Mouse (Mus musculus): ENCODE measurements at regions not wholly inside any gene's neighbourhood (a gene's known extent, or its start where the extent isn't known, plus 50 kb on each side); places are given as distances from the start of the nearest gene placed in this dataset.

- no peaks in the 10 kb centered on the region for H3K36me3 ChIP-seq (ENCODE audit: control insufficient read depth, insufficient read depth, low read length)
- H3K4me3 ChIP-seq (replicated peaks; ENCODE audit: low read length), result no peak overlapping the region
- no peak overlapping the region for H3K27ac ChIP-seq (replicated peaks; ENCODE audit: low read depth, low read length)
- H3K4me1 ChIP-seq (ENCODE audit: control insufficient read depth, insufficient read depth, low read length), result no peaks in the 10 kb centered on the region
- H3K9ac ChIP-seq (ENCODE audit: low read depth, low read length, severe bottlenecking), result no peak overlapping the region
- DNase-seq (ENCODE audit: low spot score) (no peak), ATAC-seq (ENCODE audit: low FRiP score, low read depth) (no peak)
- 46% methylated on average over 1 of the region's 1 CpGs for WGBS
- H3K27me3 ChIP-seq (ENCODE audit: control insufficient read depth, insufficient read depth, low read length), result no peaks in the 10 kb centered on the region
- no peak for TF ChIP-seq POLR2A (IDR thresholded peaks at IDR 0.05; ENCODE audit: borderline replicate concordance, extremely low read depth, insufficient read depth, insufficient read length)
- H3K9me3 ChIP-seq (ENCODE audit: control insufficient read depth, low read length), result no peaks in the 10 kb centered on the region
- H3K4me2 ChIP-seq (replicated peaks; ENCODE audit: low read depth, low read length, severe bottlenecking), result no peak overlapping the region
Measured at GRCm38 (mm10) chr8:50316641-50317040, 1472.9 kb upstream of the Tenm3 start.

DNA sequence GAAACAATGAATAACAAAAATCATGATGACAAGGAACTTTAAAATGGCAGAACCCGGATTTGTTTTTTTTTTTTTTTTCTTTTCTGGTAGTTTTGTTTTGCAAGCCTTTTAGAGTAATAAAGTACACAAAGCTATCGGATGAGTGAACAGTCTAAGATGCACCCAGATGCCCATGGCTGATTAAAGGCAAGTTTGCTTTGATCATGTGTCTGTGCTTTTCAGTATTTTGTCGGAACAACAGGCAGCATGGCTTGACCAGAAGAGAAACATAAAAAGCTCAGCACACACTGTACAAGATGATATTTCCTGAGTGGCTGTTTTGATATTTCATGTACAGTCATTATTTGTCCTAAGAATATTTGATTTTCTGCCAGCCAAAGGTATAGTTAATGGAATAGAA, 1466.6 kb upstream of the Tenm3 start:
- no peaks in the 10 kb centered on the region for H3K27me3 ChIP-seq (ENCODE audit: control insufficient read depth, insufficient read depth, low read length)
- DNase-seq (ENCODE audit: low spot score) (no peak), ATAC-seq (ENCODE audit: low FRiP score, low read depth) (no peak)
- WGBS, result 63% methylated on average over 3 of the region's 3 CpGs
- H3K9me3 ChIP-seq (ENCODE audit: control insufficient read depth, low read length), result no peaks in the 10 kb centered on the region
- H3K36me3 ChIP-seq (ENCODE audit: control insufficient read depth, insufficient read depth, low read length), result no peaks in the 10 kb centered on the region
- H3K4me3 ChIP-seq (replicated peaks; ENCODE audit: low read length), result no peak overlapping the region
- no peak overlapping the region for H3K27ac ChIP-seq (replicated peaks; ENCODE audit: low read depth, low read length)
- no peak overlapping the region for H3K4me2 ChIP-seq (replicated peaks; ENCODE audit: low read depth, low read length, severe bottlenecking)
- H3K4me1 ChIP-seq (ENCODE audit: control insufficient read depth, insufficient read depth, low read length), result no peaks in the 10 kb centered on the region
- TF ChIP-seq POLR2A (IDR thresholded peaks at IDR 0.05; ENCODE audit: borderline replicate concordance, extremely low read depth, insufficient read depth, insufficient read length), result no peak
- no peak overlapping the region for H3K9ac ChIP-seq (ENCODE audit: low read depth, low read length, severe bottlenecking)

- Histone ChIP-seq H3K9me3 (ENCODE audit: control insufficient read depth, low read length) (no peaks in the 10 kb centered on the region), H3K4me3 (replicated peaks; ENCODE audit: low read length) (no peak overlapping the region), H3K27ac (replicated peaks; ENCODE audit: low read depth, low read length) (no peak overlapping the region), H3K36me3 (ENCODE audit: control insufficient read depth, insufficient read depth, low read length) (no peaks in the 10 kb centered on the region), H3K4me1 (ENCODE audit: control insufficient read depth, insufficient read depth, low read length) (no peaks in the 10 kb centered on the region), H3K4me2 (replicated peaks; ENCODE audit: low read depth, low read length, severe bottlenecking) (no peak overlapping the region), H3K27me3 (ENCODE audit: control insufficient read depth, insufficient read depth, low read length) (no peaks in the 10 kb centered on the region), H3K9ac (ENCODE audit: low read depth, low read length, severe bottlenecking) (no peak overlapping the region)
- no peak for ATAC-seq (ENCODE audit: low FRiP score, low read depth)
- WGBS, result 84% methylated on average over 6 of the region's 6 CpGs
- no peak for DNase-seq (ENCODE audit: low spot score)
- no peak for TF ChIP-seq POLR2A (IDR thresholded peaks at IDR 0.05; ENCODE audit: borderline replicate concordance, extremely low read depth, insufficient read depth, insufficient read length)
Measured at GRCm38 (mm10) chr8:50300316-50300715, 1456.6 kb upstream of the Tenm3 start.

DNA sequence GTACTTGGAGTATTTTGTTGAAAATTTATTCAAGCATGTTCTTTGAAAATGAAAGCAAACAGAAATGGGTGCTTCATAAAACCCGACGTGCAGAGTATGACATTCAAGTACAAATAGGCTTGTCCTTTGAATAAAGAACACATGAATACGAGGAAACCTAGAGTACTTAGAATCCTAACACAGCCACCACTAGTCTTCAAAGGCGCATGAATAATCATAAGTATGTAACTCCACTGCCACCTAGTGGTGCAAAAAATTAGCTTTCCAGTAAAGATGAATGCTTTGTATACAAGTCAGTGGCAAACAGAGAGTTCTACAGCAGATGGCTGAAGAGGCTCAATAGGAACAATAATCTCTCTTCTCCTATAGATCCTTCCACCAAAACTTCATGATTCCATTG, 1449.8 kb upstream of the Tenm3 start:
- Histone ChIP-seq H3K27ac (replicated peaks; ENCODE audit: low read depth, low read length) (no peak overlapping the region), H3K9ac (ENCODE audit: low read depth, low read length, severe bottlenecking) (no peak overlapping the region), H3K9me3 (ENCODE audit: control insufficient read depth, low read length) (no peaks in the 10 kb centered on the region), H3K4me2 (replicated peaks; ENCODE audit: low read depth, low read length, severe bottlenecking) (no peak overlapping the region), H3K4me1 (ENCODE audit: control insufficient read depth, insufficient read depth, low read length) (no peaks in the 10 kb centered on the region), H3K27me3 (ENCODE audit: control insufficient read depth, insufficient read depth, low read length) (no peaks in the 10 kb centered on the region), H3K36me3 (ENCODE audit: control insufficient read depth, insufficient read depth, low read length) (no peaks in the 10 kb centered on the region), H3K4me3 (replicated peaks; ENCODE audit: low read length) (no peak overlapping the region)
- WGBS, result 3% methylated on average over 4 of the region's 4 CpGs
- ATAC-seq (ENCODE audit: low FRiP score, low read depth), result peak; percentile 62
- TF ChIP-seq POLR2A (IDR thresholded peaks at IDR 0.05; ENCODE audit: borderline replicate concordance, extremely low read depth, insufficient read depth, insufficient read length), result no peak
- DNase-seq (ENCODE audit: low spot score), result peak; percentile 97

GRCm38 (mm10) chr8:50292158-50292557, 1448.4 kb upstream of the Tenm3 start:
- Histone ChIP-seq H3K4me1 (ENCODE audit: control insufficient read depth, insufficient read depth, low read length) (no peaks in the 10 kb centered on the region), H3K36me3 (ENCODE audit: control insufficient read depth, insufficient read depth, low read length) (no peaks in the 10 kb centered on the region), H3K27me3 (ENCODE audit: control insufficient read depth, insufficient read depth, low read length) (no peaks in the 10 kb centered on the region), H3K9me3 (ENCODE audit: control insufficient read depth, low read length) (no peaks in the 10 kb centered on the region), H3K4me3 (replicated peaks; ENCODE audit: low read length) (no peak overlapping the region), H3K4me2 (replicated peaks; ENCODE audit: low read depth, low read length, severe bottlenecking) (no peak overlapping the region), H3K27ac (replicated peaks; ENCODE audit: low read depth, low read length) (no peak overlapping the region), H3K9ac (ENCODE audit: low read depth, low read length, severe bottlenecking) (no peak overlapping the region)
- no peak for DNase-seq (ENCODE audit: low spot score)
- WGBS, result 42% methylated on average over 7 of the region's 7 CpGs
- TF ChIP-seq POLR2A (IDR thresholded peaks at IDR 0.05; ENCODE audit: borderline replicate concordance, extremely low read depth, insufficient read depth, insufficient read length), result no peak
- no peak for ATAC-seq (ENCODE audit: low FRiP score, low read depth)

GRCm38 (mm10) chr8:50276346-50276745, 1432.6 kb upstream of the Tenm3 start:
- ATAC-seq (ENCODE audit: low FRiP score, low read depth) (no peak), DNase-seq (ENCODE audit: low spot score) (no peak)
- no peak for TF ChIP-seq POLR2A (IDR thresholded peaks at IDR 0.05; ENCODE audit: borderline replicate concordance, extremely low read depth, insufficient read depth, insufficient read length)
- H3K36me3 ChIP-seq (ENCODE audit: control insufficient read depth, insufficient read depth, low read length), result no peaks in the 10 kb centered on the region
- no peak overlapping the region for H3K9ac ChIP-seq (ENCODE audit: low read depth, low read length, severe bottlenecking)
- no peak overlapping the region for H3K4me2 ChIP-seq (replicated peaks; ENCODE audit: low read depth, low read length, severe bottlenecking)
- no peaks in the 10 kb centered on the region for H3K9me3 ChIP-seq (ENCODE audit: control insufficient read depth, low read length)
- WGBS, result 74% methylated on average over 1 of the region's 1 CpGs
- no peak overlapping the region for H3K27ac ChIP-seq (replicated peaks; ENCODE audit: low read depth, low read length)
- no peak overlapping the region for H3K4me3 ChIP-seq (replicated peaks; ENCODE audit: low read length)
- H3K4me1 ChIP-seq (ENCODE audit: control insufficient read depth, insufficient read depth, low read length), result no peaks in the 10 kb centered on the region
- H3K27me3 ChIP-seq (ENCODE audit: control insufficient read depth, insufficient read depth, low read length), result no peaks in the 10 kb centered on the region

Data from limb, embryonic 14.5 days (tissue).